Mouse (Mus musculus) layer of hippocampus, postnatal 10 days (tissue): ENCODE measurements at regions not wholly inside any gene's neighbourhood (a gene's known extent, or its start where the extent isn't known, plus 50 kb on each side); places are given as distances from the start of the nearest gene placed in this dataset.

Experiments
- DNase-seq, 2 experiments: peaks; one replicate each; pipeline ENCODE4 v3.0.0; 2021; ENCODE audit warnings: low spot score in 2 of 2

- peak; percentile 10 to 22 for DNase-seq
These were observed 257.3 kb downstream of the Barhl2 start for GRCm38 (mm10) chr5:106200631-106201030.

- no peak for DNase-seq
These were observed 258.9 kb downstream of the Barhl2 start for GRCm38 (mm10) chr5:106199061-106199460.

- DNase-seq, result no peak
These were observed 266.8 kb downstream of the Barhl2 start for GRCm38 (mm10) chr5:106191141-106191540.

GRCm38 (mm10) chr5:106181726-106182125, 276.2 kb downstream of the Barhl2 start:
- no peak for DNase-seq

GRCm38 (mm10) chr5:106172162-106172561, 285.8 kb downstream of the Barhl2 start:
- DNase-seq, result no peak

- no peak for DNase-seq
These were observed 287.6 kb downstream of the Barhl2 start for GRCm38 (mm10) chr5:106170405-106170804.

GRCm38 (mm10) chr5:106167556-106167955, 290.4 kb downstream of the Barhl2 start:
- DNase-seq, result no peak

- no peak for DNase-seq
These were observed 289.9 kb downstream of the Zfp326 start for GRCm38 (mm10) chr5:106166266-106166665.

GRCm38 (mm10) chr5:106164190-106164589, 287.8 kb downstream of the Zfp326 start:
- DNase-seq, result no peak

GRCm38 (mm10) chr5:106162981-106163653, 286.8 kb downstream of the Zfp326 start:
- DNase-seq, result peak in 1 of 2 experiments; percentile 21

GRCm38 (mm10) chr5:106139109-106139508, 262.7 kb downstream of the Zfp326 start:
- DNase-seq, result no peak

- no peak for DNase-seq
These were observed 246.6 kb downstream of the Zfp326 start for GRCm38 (mm10) chr5:106122928-106123327.

- DNase-seq, result no peak
These were observed 243.2 kb downstream of the Zfp326 start for GRCm38 (mm10) chr5:106119584-106119983.

GRCm38 (mm10) chr5:106113186-106113585, 236.8 kb downstream of the Zfp326 start:
- DNase-seq, result no peak

GRCm38 (mm10) chr5:106108474-106108971, 232.2 kb downstream of the Zfp326 start:
- no peak for DNase-seq

GRCm38 (mm10) chr5:106102255-106102654, 225.9 kb downstream of the Zfp326 start:
- DNase-seq, result no peak

GRCm38 (mm10) chr5:106098887-106099286, 222.5 kb downstream of the Zfp326 start:
- peak; percentile 46 to 52 for DNase-seq

GRCm38 (mm10) chr5:106089332-106089731, 213.0 kb downstream of the Zfp326 start:
- no peak for DNase-seq

- no peak for DNase-seq
These were observed 212.3 kb downstream of the Zfp326 start for GRCm38 (mm10) chr5:106088478-106089185.

GRCm38 (mm10) chr5:106083786-106084185, 207.4 kb downstream of the Zfp326 start:
- no peak for DNase-seq

- no peak for DNase-seq
These were observed 206.5 kb downstream of the Zfp326 start for GRCm38 (mm10) chr5:106082891-106083290.

- DNase-seq, result no peak
These were observed 190.8 kb downstream of the Zfp326 start for GRCm38 (mm10) chr5:106067124-106067551.
